Mouse (Mus musculus): ENCODE results near the gene Gm15140.
"Not testable (repeated sequence)": the region's sequence is repeated elsewhere in the genome, so short reads cannot be mapped to it uniquely, and the experiment has no call there.

Gm15140 gene

GRCm38 (mm10) chrX:154120585-154120984 is at the start of gene Gm15140:
Gm15140 (minus strand) TSS chrX:154120685.
- not testable (repeated sequence) for DNase-seq
